Mouse (Mus musculus) heart, adult 2 months (tissue): ENCODE data around the gene Fbxo2.

Experiments
- CTCF ChIP-seq: fragments of 200-600 bp; IDR thresholded peaks from 2 replicates; pipeline ENCODE4 v1.8.1; 2022; ENCODE audit warnings: antibody characterized with exemption, mild to moderate bottlenecking, moderate library complexity
- EP300 ChIP-seq: fragments of 200-500 bp; IDR thresholded peaks from 2 replicates; pipeline ENCODE4 v1.6.1; 2011; ENCODE audit warnings: low read depth, low read length, control low read depth; ENCODE audit not compliant: insufficient read depth

- TF ChIP-seq EP300 (no peak), CTCF (no peak)
Observed at GRCm38 (mm10) chr4:148171261-148171660, 10.8 kb downstream of the Fbxo2 start.
